13 mouse cellular contexts compared by ENCODE assay signal in genomic region chr13:93872591-93872990, GRCm38 (mm10).
DNase-seq lines count a peak whose midpoint lies in the region.
"Had no signal": no experiment of that assay in that cellular context is flagged by ENCODE, and none has a peak within 500 bp of the region (broad histone marks: within the 10 kb centered on the region; RNA-seq: fewer than 3 reads in every experiment).

No protein-coding gene starts in this region.

- intact Hi-C loops in left cerebral cortex, postnatal 4 days (cut with DNase I): no loop called here

- peak; percentile 32 for DNase-seq in adrenal gland, postnatal 10 days
- no peak for DNase-seq in adrenal gland, postnatal 25 days
- peak; percentile 40 to 59 for DNase-seq in cerebellum, postnatal 25 days
- no peak for DNase-seq in cerebellum, adult 11 months
- peak; percentile 51 for DNase-seq in left cerebral cortex, postnatal 4 days
- no peak for DNase-seq in left cerebral cortex, adult 9 months (ENCODE audit: low spot score in 2 of 2)
- no peak for DNase-seq in thymus, postnatal 36 days
- DNase-seq: adrenal gland, postnatal 36 days; B cell, adult 2 months; cerebellum, adult 8-10 months; heart, adult 2 months; heart, postnatal 14 days; kidney, adult 8-10 months had no signal

Comparison
In these comparisons a context has a peak if more than half of its experiments do, and no peak if none do; other contexts are left out.
1. DNase-seq: peak in adrenal gland, postnatal 10 days (single experiment), cerebellum, postnatal 25 days (2 of 2) and left cerebral cortex, postnatal 4 days (single experiment); none in adrenal gland, postnatal 25 days (single experiment), cerebellum, adult 11 months (single experiment), left cerebral cortex, adult 9 months (0 of 2) and thymus, postnatal 36 days (0 of 2).